Mouse (Mus musculus) liver, embryonic 13.5 days (tissue): ENCODE data around the gene Vps4b. TPM values are rescaled to one million over a fixed set of nuclear protein-coding genes. Genes with fewer than 3 reads are reported as not detected.

Experiments used
- ATAC-seq: fragments of 200-750 bp; cut with Nextera tagmentation; 2 replicates; pipeline ENCODE4 v1.8.0; 2017; ENCODE audit warnings: low read depth, mild to moderate bottlenecking, moderate number of reproducible peaks, moderate library complexity
- DNase-seq: peaks from one replicate; pipeline ENCODE4 v3.0.0; 2022
- H3K27ac ChIP-seq: fragments of 300-500 bp; sonication (generic); 2 replicates; pipeline ENCODE4 v1.5.1; 2015; ENCODE audit warnings: moderate library complexity, mild to moderate bottlenecking, inconsistent platforms
- H3K27me3 ChIP-seq: fragments of 300-500 bp; sonication (generic); 2 replicates; pipeline ENCODE4 v1.6.1; 2015; ENCODE audit warnings: mild to moderate bottlenecking, inconsistent platforms
- H3K36me3 ChIP-seq: fragments of 300-500 bp; sonication (generic); 2 replicates; pipeline ENCODE4 v1.6.1; 2015; ENCODE audit warnings: mild to moderate bottlenecking, inconsistent platforms
- H3K4me1 ChIP-seq: fragments of 300-500 bp; sonication (generic); replicated peaks from 2 replicates; pipeline ENCODE4 v1.6.1; 2015; ENCODE audit warnings: inconsistent platforms
- H3K4me2 ChIP-seq: fragments of 300-500 bp; sonication (generic); 2 replicates; pipeline ENCODE4 v1.6.1; 2015; ENCODE audit warnings: inconsistent platforms, mild to moderate bottlenecking, moderate library complexity
- H3K4me3 ChIP-seq: fragments of 300-500 bp; sonication (generic); replicated peaks from 2 replicates; pipeline ENCODE4 v1.5.1; 2015; ENCODE audit warnings: mild to moderate bottlenecking, inconsistent platforms
- H3K9ac ChIP-seq: fragments of 300-500 bp; sonication (generic); 2 replicates; pipeline ENCODE4 v1.6.1; 2015; ENCODE audit warnings: mild to moderate bottlenecking, inconsistent platforms
- H3K9me3 ChIP-seq: fragments of 300-500 bp; sonication (generic); replicated peaks from 2 replicates; pipeline ENCODE4 v1.6.1; 2016; ENCODE audit warnings: inconsistent platforms
- WGBS: fragments of 180-500 bp; shearing (Covaris S2); methylation state at CpG from one replicate; pipeline ENCODE4 v1.1.7; 2015; ENCODE audit not compliant: insufficient replicate concordance; 5-methylcytosine and 5-hydroxymethylcytosine counted together
- polyA plus RNA-seq: library from polyadenylated mRNA; unstranded; fragments of >200 nt; fragmentation: Nextera tagmentation; extraction: Ambion mirVana; gene quantifications from 2 replicates; pipeline ENCODE4 v1.2.1, GENCODE M21; 2015

The Vps4b gene
- 23.6 and 29.6 TPM in 2 replicates for polyA plus RNA-seq

DNA sequence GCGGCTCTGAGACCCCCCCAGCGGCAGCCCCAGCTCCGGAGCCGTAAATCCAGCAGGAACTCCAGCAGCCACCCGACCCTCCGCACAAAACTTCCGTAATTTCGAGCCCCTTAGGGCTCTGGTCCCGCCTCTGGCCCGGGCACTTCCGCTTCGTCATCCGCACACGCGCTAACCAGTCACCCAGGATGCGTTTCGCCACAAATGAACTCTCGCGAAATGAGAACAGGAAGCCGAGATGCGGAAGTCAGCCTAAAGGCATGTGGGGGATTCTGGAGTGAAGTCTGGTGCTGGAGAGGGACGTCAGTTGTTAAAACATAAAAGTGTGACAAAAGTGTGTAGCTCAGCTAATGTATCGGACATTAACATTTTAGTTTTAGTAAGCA lies at the start of gene Vps4b:
Vps4b (minus strand) TSS at position 187 of the 383 bp plus-strand sequence.
- peak within 1 kb of the TSS; percentile 78 for H3K4me2 ChIP-seq
- ATAC-seq (peak; percentile 98), DNase-seq (peak; percentile 86)
- peak within 1 kb of the TSS; percentile 97 for H3K9ac ChIP-seq
- H3K27me3 ChIP-seq: no peaks in the 10 kb centered on the region
- H3K4me3 ChIP-seq: peak within 1 kb of the TSS; percentile 98
- H3K27ac ChIP-seq: peak within 1 kb of the TSS; percentile 90
- peaks cover 26% of the 10 kb centered on the region for H3K4me1 ChIP-seq
- peaks cover 3% of the 10 kb centered on the region; the same call in 1 of the 2 replicates for H3K36me3 ChIP-seq
- no peaks in the 10 kb centered on the region for H3K9me3 ChIP-seq
- under 1% methylated on average over 23 of the region's 23 CpGs for WGBS

DNA sequence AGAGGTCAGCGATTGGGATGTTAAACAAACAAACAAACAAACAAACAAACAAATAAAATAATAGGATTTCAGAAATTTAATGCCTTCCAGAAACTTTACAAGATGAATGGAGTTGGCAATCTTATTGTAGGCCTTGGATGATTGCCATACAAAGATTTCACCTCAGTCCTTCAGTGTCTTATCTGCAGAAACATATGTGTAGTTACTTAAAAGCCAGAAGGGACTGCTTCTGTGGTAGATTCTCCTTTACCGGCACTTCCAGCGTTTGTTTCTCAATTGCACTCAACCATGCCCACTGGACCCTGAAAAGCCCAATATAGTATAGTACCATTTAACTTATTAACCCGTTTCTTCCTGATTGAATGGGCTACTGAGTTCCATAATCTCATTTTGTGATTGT lies 32.3 kb upstream of the Vps4b start:
- ATAC-seq (no peak), DNase-seq (no peak)
- WGBS: 41% methylated on average over 4 of the region's 4 CpGs
- no peaks in the 10 kb centered on the region for H3K36me3 ChIP-seq
- H3K27me3 ChIP-seq: no peaks in the 10 kb centered on the region
- no peak overlapping the region for H3K27ac ChIP-seq
- H3K9me3 ChIP-seq: no peaks in the 10 kb centered on the region
- no peak overlapping the region for H3K9ac ChIP-seq
- no peak overlapping the region for H3K4me3 ChIP-seq
- no peak overlapping the region for H3K4me2 ChIP-seq
- H3K4me1 ChIP-seq: no peaks in the 10 kb centered on the region

DNA sequence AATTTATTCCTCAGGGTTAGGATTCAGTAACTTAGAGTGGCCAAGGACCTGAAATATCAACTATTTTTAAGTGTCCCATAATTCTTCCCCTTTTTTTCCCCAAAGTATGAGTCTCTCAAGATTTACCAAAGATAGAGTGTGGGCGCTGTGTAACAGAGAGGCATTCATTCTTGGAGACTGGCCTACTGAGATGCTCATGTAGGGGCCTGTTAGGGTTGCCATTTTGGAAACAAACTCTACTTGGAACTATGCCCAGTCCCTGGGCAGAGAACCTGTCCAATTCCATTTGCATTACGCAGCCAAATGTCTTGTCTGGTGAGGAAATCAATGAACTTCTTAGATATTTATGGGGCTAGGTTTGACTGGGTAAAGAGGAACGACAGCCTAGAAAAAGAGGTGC lies 25.8 kb upstream of the Vps4b start:
- H3K9ac ChIP-seq: no peak overlapping the region
- no peaks in the 10 kb centered on the region for H3K9me3 ChIP-seq
- 53% methylated on average over 3 of the region's 3 CpGs for WGBS
- DNase-seq (no peak), ATAC-seq (no peak)
- H3K4me3 ChIP-seq: no peak overlapping the region
- no peaks in the 10 kb centered on the region for H3K4me1 ChIP-seq
- no peak overlapping the region for H3K27ac ChIP-seq
- H3K27me3 ChIP-seq: no peaks in the 10 kb centered on the region
- H3K36me3 ChIP-seq: no peaks in the 10 kb centered on the region
- H3K4me2 ChIP-seq: no peak overlapping the region

GRCm38 (mm10) chr1:106818323-106818722 lies 21.8 kb upstream of the Vps4b start:
- ATAC-seq (no peak), DNase-seq (no peak)
- H3K36me3 ChIP-seq: no peaks in the 10 kb centered on the region
- H3K4me2 ChIP-seq: no peak overlapping the region
- no peak overlapping the region for H3K9ac ChIP-seq
- H3K27ac ChIP-seq: no peak overlapping the region
- H3K27me3 ChIP-seq: 0 out of 2 replicates have a peak, but pooled peaks cover 3% of the 10 kb centered on the region
- H3K9me3 ChIP-seq: no peaks in the 10 kb centered on the region
- no peaks in the 10 kb centered on the region for H3K4me1 ChIP-seq
- WGBS: 8% methylated on average over 4 of the region's 4 CpGs
- no peak overlapping the region for H3K4me3 ChIP-seq

DNA sequence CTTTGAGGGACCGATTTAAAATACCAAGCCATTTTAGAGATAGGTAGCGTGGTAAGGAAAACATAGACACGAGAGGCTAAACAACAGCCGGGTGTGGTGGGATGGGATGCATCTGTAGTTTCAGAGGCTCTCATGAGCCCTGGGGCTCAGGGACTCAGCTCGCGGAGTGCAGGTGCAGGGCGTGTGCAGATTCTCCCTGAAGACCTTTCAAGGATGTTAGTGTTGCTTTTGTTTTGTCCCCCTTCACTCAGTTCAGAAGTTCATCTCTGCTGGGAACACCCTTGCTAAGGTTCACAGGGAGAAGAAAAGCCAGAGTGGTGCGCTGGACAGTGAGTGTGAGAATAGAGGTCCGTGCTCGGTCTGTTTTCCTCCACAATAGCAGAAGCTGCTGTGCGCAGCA lies 20.2 kb upstream of the Vps4b start:
- H3K4me2 ChIP-seq: no peak overlapping the region
- no peaks in the 10 kb centered on the region for H3K36me3 ChIP-seq
- H3K27ac ChIP-seq: no peak overlapping the region
- DNase-seq (no peak), ATAC-seq (no peak)
- no peak overlapping the region for H3K4me3 ChIP-seq
- no peaks in the 10 kb centered on the region for H3K9me3 ChIP-seq
- 81% methylated on average over 11 of the region's 11 CpGs for WGBS
- H3K27me3 ChIP-seq: 0 out of 2 replicates have a peak, but pooled peaks cover 3% of the 10 kb centered on the region
- no peak overlapping the region for H3K9ac ChIP-seq
- no peaks in the 10 kb centered on the region for H3K4me1 ChIP-seq

GRCm38 (mm10) chr1:106815265-106815664 lies 18.7 kb upstream of the Vps4b start:
- no peak for ATAC-seq
- 35% methylated on average over 6 of the region's 6 CpGs for WGBS
- Histone ChIP-seq H3K27ac (no peak overlapping the region), H3K4me1 (no peaks in the 10 kb centered on the region), H3K4me2 (no peak overlapping the region), H3K4me3 (no peak overlapping the region), H3K36me3 (no peaks in the 10 kb centered on the region), H3K9ac (no peak overlapping the region), H3K27me3 (0 out of 2 replicates have a peak, but pooled peaks cover 3% of the 10 kb centered on the region), H3K9me3 (no peaks in the 10 kb centered on the region)
- no peak for DNase-seq

GRCm38 (mm10) chr1:106814864-106815263 lies 18.3 kb upstream of the Vps4b start:
- H3K27me3 ChIP-seq: 0 out of 2 replicates have a peak, but pooled peaks cover 3% of the 10 kb centered on the region
- no peaks in the 10 kb centered on the region for H3K9me3 ChIP-seq
- WGBS: 34% methylated on average over 5 of the region's 5 CpGs
- no peak for DNase-seq
- ATAC-seq: no peak
- H3K4me1 ChIP-seq: no peaks in the 10 kb centered on the region
- H3K27ac ChIP-seq: no peak overlapping the region
- H3K4me3 ChIP-seq: no peak overlapping the region
- H3K36me3 ChIP-seq: no peaks in the 10 kb centered on the region
- no peak overlapping the region for H3K4me2 ChIP-seq
- no peak overlapping the region for H3K9ac ChIP-seq

DNA sequence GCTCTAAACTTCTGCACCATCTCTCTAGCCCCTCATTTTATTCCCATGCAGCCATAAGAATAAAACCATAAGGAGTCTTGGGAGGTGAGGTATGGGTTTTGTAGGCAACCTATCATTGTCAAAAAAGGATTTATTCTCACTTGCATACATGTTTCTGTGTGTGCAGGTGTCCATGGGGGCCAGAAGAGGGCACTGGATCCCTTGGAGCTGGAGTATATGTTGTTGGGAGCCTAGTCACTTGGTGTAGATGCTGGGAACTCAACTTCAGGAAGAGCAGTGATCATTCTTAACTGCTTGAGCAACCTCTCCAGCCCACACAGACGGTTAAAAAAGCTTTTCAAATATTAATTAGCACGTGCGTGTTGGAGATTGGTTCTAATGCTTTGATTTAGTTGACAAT lies 3.4 kb upstream of the Vps4b start:
- WGBS: 72% methylated on average over 3 of the region's 3 CpGs
- DNase-seq (no peak), ATAC-seq (no peak)
- Histone ChIP-seq H3K9me3 (no peaks in the 10 kb centered on the region), H3K27ac (no peak overlapping the region), H3K4me3 (no peak overlapping the region), H3K4me2 (no peak overlapping the region), H3K27me3 (no peaks in the 10 kb centered on the region), H3K4me1 (peaks cover 14% of the 10 kb centered on the region), H3K36me3 (no peaks in the 10 kb centered on the region), H3K9ac (no peak overlapping the region)

DNA sequence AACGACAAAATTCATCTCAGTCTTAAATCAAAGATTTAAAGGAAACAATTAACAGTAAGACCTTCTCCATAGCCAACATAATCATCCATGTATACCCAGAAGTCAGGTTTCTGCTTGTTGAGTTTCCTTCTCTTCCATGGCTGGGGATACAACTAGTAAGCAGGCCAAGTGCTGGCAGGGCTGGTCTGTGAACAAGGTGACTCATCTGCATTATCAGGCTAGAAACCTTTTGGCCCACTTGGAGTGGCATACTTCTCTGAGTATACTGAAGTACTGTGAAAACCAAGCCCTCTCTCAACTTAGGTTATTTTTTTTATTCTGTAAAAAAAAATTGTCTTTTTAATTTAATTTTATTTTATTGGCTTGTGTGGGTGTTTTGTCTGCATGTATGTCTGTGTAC lies 2.9 kb upstream of the Vps4b start:
- no peak overlapping the region for H3K27ac ChIP-seq
- H3K9me3 ChIP-seq: no peaks in the 10 kb centered on the region
- peaks cover 19% of the 10 kb centered on the region for H3K4me1 ChIP-seq
- no peak overlapping the region for H3K4me3 ChIP-seq
- ATAC-seq (no peak), DNase-seq (no peak)
- no peak overlapping the region for H3K4me2 ChIP-seq
- no peaks in the 10 kb centered on the region for H3K27me3 ChIP-seq
- 30% methylated on average over 1 of the region's 1 CpGs for WGBS
- H3K9ac ChIP-seq: no peak overlapping the region
- no peaks in the 10 kb centered on the region for H3K36me3 ChIP-seq

DNA sequence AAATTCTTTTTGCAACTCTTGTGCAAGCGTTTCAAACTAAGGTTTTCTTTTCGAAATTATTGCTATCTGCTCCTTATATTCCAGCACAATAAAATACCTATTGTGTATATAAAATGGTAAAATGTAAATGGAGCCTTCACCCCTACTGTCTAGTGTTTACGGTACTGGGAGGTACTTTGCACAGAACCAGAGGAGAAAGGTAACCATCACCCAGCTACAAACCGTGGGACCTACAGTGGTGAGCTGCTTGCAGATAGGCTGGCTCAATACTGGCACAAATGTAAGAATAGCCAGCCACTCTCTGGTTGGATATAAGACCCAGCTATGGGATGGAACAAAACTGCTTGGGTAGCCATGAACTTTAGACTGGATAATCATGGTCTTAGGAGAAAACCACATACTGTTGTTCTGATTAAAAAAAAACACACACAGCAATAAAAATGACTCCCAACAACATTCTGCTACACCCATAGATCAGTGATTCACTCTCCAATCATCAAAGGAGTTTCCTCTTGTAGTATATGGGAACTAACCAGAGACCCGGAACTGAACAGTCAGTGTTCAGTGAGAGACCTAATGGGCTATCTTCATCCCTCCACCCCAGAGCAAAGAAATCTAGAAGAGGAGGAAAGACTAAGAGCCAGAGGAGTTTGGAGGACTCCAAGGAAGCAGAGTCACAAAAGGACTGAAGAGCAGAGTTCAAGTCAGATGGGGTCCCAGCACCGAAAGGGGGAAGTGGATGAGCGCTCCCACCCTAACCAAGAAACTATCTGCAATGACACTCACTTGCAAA lies 655 bp upstream of the Vps4b start:
- H3K4me1 ChIP-seq: peaks cover 26% of the 10 kb centered on the region
- peak overlapping the region; percentile 78 for H3K4me2 ChIP-seq
- peak overlapping the region; percentile 98 for H3K4me3 ChIP-seq
- WGBS: 50% methylated on average over 7 of the region's 7 CpGs
- peaks cover 3% of the 10 kb centered on the region; the same call in 1 of the 2 replicates for H3K36me3 ChIP-seq
- DNase-seq: no peak
- H3K27ac ChIP-seq: no peak overlapping the region
- H3K27me3 ChIP-seq: no peaks in the 10 kb centered on the region
- ATAC-seq: no peak
- no peaks in the 10 kb centered on the region for H3K9me3 ChIP-seq
- peak overlapping the region; percentile 46; the same call in 1 of the 2 replicates for H3K9ac ChIP-seq

- peak; percentile 38 for DNase-seq
- peak overlapping the region; percentile 97 for H3K9ac ChIP-seq
- peak overlapping the region; percentile 78 for H3K4me2 ChIP-seq
- peaks cover 26% of the 10 kb centered on the region for H3K4me1 ChIP-seq
- H3K36me3 ChIP-seq: peaks cover 3% of the 10 kb centered on the region; the same call in 1 of the 2 replicates
- H3K9me3 ChIP-seq: no peaks in the 10 kb centered on the region
- H3K27me3 ChIP-seq: no peaks in the 10 kb centered on the region
- H3K27ac ChIP-seq: peak overlapping the region; percentile 90
- peak; percentile 92 for ATAC-seq
- WGBS: 1% methylated on average over 51 of the region's 51 CpGs
- H3K4me3 ChIP-seq: peak overlapping the region; percentile 98
These were observed 640 bp downstream of the Vps4b start for GRCm38 (mm10) chr1:106795634-106796541.
